ENCODE assay signal across 13 mouse cellular contexts in genomic region chr10:25283397-25283796, GRCm38 (mm10).
"Had no signal": no experiment of that assay in that cellular context is flagged by ENCODE, and none has a peak within 500 bp of the region (broad histone marks: within the 10 kb centered on the region; RNA-seq: fewer than 3 reads in every experiment).

No protein-coding gene starts in this region.

- H3K4me2 ChIP-seq: limb, embryonic 13.5 days; midbrain, embryonic 12.5 days; neural tube, embryonic 13.5 days had no signal

- H3K4me3 ChIP-seq: limb, embryonic 13.5 days; midbrain, embryonic 12.5 days; neural tube, embryonic 13.5 days had no signal

- DNase-seq: kidney, adult 2 months; left cerebral cortex, postnatal 4 days; lung, postnatal 10 days; retina, postnatal 1 day; right cerebral cortex, postnatal 4 days; spleen, adult 18-20 months; thymus, adult 18-20 months; thymus, postnatal 14 days had no signal

- H3K4me1 ChIP-seq: limb, embryonic 13.5 days; neural tube, embryonic 13.5 days had no signal

- H3K27ac ChIP-seq: limb, embryonic 13.5 days; liver, embryonic 14.5 days; midbrain, embryonic 12.5 days; neural tube, embryonic 13.5 days had no signal

- ATAC-seq: midbrain, embryonic 16.5 days had no signal

- H3K9me3 ChIP-seq: limb, embryonic 13.5 days; midbrain, embryonic 12.5 days; neural tube, embryonic 13.5 days had no signal

- H3K27me3 ChIP-seq: limb, embryonic 13.5 days; midbrain, embryonic 12.5 days; neural tube, embryonic 13.5 days had no signal

- H3K9ac ChIP-seq: limb, embryonic 13.5 days; liver, embryonic 14.5 days; midbrain, embryonic 12.5 days; neural tube, embryonic 13.5 days had no signal

- H3K36me3 ChIP-seq: midbrain, embryonic 12.5 days had no signal
